ENCODE assay signal across 21 mouse cellular contexts in the genomic region with DNA sequence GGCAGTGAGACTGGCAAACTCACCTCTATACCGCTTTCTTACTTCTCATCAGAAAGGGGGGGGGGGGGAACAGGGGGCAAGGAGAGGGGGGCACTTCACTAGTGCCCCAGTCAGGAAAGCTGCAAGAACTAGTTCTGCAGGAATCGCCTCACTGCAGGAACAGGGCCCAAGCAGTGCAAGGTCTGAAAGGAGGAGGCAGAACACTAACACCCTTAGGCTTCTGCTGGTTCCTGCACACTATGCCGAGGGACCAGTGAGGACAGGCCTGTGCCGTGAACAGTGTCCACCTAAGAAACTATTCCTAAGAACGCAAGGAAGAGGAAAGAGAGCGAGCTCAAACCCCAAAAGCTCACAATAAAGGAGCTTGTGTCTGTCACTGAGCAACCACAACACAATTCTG. TPM values are rescaled to one million over a fixed set of nuclear protein-coding genes. Genes with fewer than 3 reads are reported as not detected.
DNase-seq lines count a peak whose midpoint lies in the region; ATAC-seq and TF ChIP-seq lines count a peak whose summit lies in the region.
"Had no signal": no experiment of that assay in that cellular context is flagged by ENCODE, and none has a peak within 500 bp of the region (broad histone marks: within the 10 kb centered on the region; RNA-seq: fewer than 3 reads in every experiment).

No protein-coding gene starts in this region.

- peak; percentile 6; the same call in 1 of the 2 replicates for ATAC-seq in lung, embryonic 16.5 days (ENCODE audit: low read depth)
- ATAC-seq in kidney, postnatal 0 days (replicated peaks; ENCODE audit: low FRiP score, low read depth), result peak; percentile 62; the same call in 1 of the 2 replicates
- ATAC-seq in megakaryocyte progenitor cell, adult 5-6 weeks (replicated peaks; ENCODE audit: poor library complexity), result no peak
- ATAC-seq: forebrain, embryonic 15.5 days had no signal

- DNase-seq in kidney, adult 2 months, result peak; percentile 45
- DNase-seq in kidney, adult 8-10 months, result no peak
- DNase-seq in lung, postnatal 25 days (ENCODE audit: low spot score), result no peak
- no peak for DNase-seq in kidney, postnatal 0 days (ENCODE audit: low spot score)
- no peak for DNase-seq in adrenal gland, postnatal 10 days
- DNase-seq: adrenal gland, adult 8-10 months; cerebellum, adult 11 months; cerebellum, adult 8-10 months; cerebellum, postnatal 14 days; embryo, embryonic 11 days; gastrocnemius, postnatal 10 days; heart, adult 2 months; heart, postnatal 14 days had no signal

- no peak overlapping the region for H3K27ac ChIP-seq in kidney, adult 2 months (ENCODE audit: insufficient read depth, low read depth, low read length)
- 0 out of 2 replicates have a peak overlapping the region, but pooled peaks have one; percentile 1 for H3K27ac ChIP-seq in lung, embryonic 16.5 days (ENCODE audit: low read length)
- H3K27ac ChIP-seq in kidney, postnatal 0 days, result peak overlapping the region; percentile 79
- H3K27ac ChIP-seq: embryonic facial prominence, embryonic 15.5 days; forebrain, embryonic 15.5 days; heart, adult 2 months; heart, embryonic 15.5 days; hindbrain, embryonic 14.5 days had no signal

- no peaks in the 10 kb centered on the region for H3K36me3 ChIP-seq in kidney, adult 2 months (ENCODE audit: control insufficient read depth, insufficient read depth, low read length)
- peaks cover 1% of the 10 kb centered on the region for H3K36me3 ChIP-seq in lung, embryonic 16.5 days (ENCODE audit: control insufficient read depth, insufficient read depth, low read length)
- H3K36me3 ChIP-seq in kidney, postnatal 0 days (ENCODE audit: insufficient read depth, low read length), result 0 out of 2 replicates have a peak, but pooled peaks cover 5% of the 10 kb centered on the region
- H3K36me3 ChIP-seq: forebrain, embryonic 15.5 days had no signal

- TF ChIP-seq CTCF in kidney, adult 2 months (conservative IDR thresholded peaks at IDR 0.05; ENCODE audit: insufficient read depth, insufficient read length, low read depth, low read length), result no peak
- no peak for TF ChIP-seq CTCF in kidney, postnatal 0 days (IDR thresholded peaks at IDR 0.05; ENCODE audit: low read depth)

- peaks cover 36% of the 10 kb centered on the region for H3K4me1 ChIP-seq in kidney, adult 2 months (ENCODE audit: control insufficient read depth, insufficient read depth, low read length)
- peaks cover 58% of the 10 kb centered on the region for H3K4me1 ChIP-seq in lung, embryonic 16.5 days (replicated peaks; ENCODE audit: control insufficient read depth, insufficient read depth, low read length)
- H3K4me1 ChIP-seq in kidney, postnatal 0 days (replicated peaks; ENCODE audit: insufficient read depth, low read length), result peaks cover 38% of the 10 kb centered on the region

- H3K27me3 ChIP-seq in kidney, adult 2 months (replicated peaks; ENCODE audit: control insufficient read depth, insufficient read depth, low read length), result no peaks in the 10 kb centered on the region
- no peaks in the 10 kb centered on the region for H3K27me3 ChIP-seq in lung, embryonic 16.5 days (ENCODE audit: control insufficient read depth, insufficient read depth, low read depth, low read length)
- H3K27me3 ChIP-seq in kidney, postnatal 0 days (ENCODE audit: insufficient read depth, low read length), result no peaks in the 10 kb centered on the region
- H3K27me3 ChIP-seq: embryonic facial prominence, embryonic 15.5 days; forebrain, embryonic 15.5 days; heart, embryonic 15.5 days had no signal

- TF ChIP-seq POLR2A in kidney, adult 2 months (IDR thresholded peaks at IDR 0.05; ENCODE audit: low read depth, low read length), result no peak

- H3K9me3 ChIP-seq in lung, embryonic 16.5 days (ENCODE audit: control insufficient read depth, low read length), result no peaks in the 10 kb centered on the region
- H3K9me3 ChIP-seq in kidney, postnatal 0 days (replicated peaks; ENCODE audit: low read length), result no peaks in the 10 kb centered on the region
- H3K9me3 ChIP-seq: embryonic facial prominence, embryonic 15.5 days; forebrain, embryonic 15.5 days; heart, embryonic 15.5 days had no signal

- H3K4me2 ChIP-seq in lung, embryonic 16.5 days (ENCODE audit: low read depth, low read length), result no peak overlapping the region
- H3K4me2 ChIP-seq in kidney, postnatal 0 days (ENCODE audit: low read length), result 0 out of 2 replicates have a peak overlapping the region, but pooled peaks have one; percentile 6
- H3K4me2 ChIP-seq: embryonic facial prominence, embryonic 15.5 days; forebrain, embryonic 15.5 days; heart, embryonic 11.5 days; heart, embryonic 15.5 days; hindbrain, embryonic 14.5 days had no signal

- 35% methylated on average over 6 of the region's 6 CpGs for WGBS in kidney, adult 2 months
- WGBS in lung, embryonic 16.5 days, result 56% methylated on average over 6 of the region's 6 CpGs
- 71% methylated on average over 6 of the region's 6 CpGs for WGBS in kidney, postnatal 0 days

- no peak overlapping the region for H3K4me3 ChIP-seq in kidney, adult 2 months (ENCODE audit: insufficient read depth, low read depth, low read length)
- no peak overlapping the region for H3K4me3 ChIP-seq in lung, embryonic 16.5 days (ENCODE audit: low read length)
- H3K4me3 ChIP-seq in kidney, postnatal 0 days (replicated peaks; ENCODE audit: low read depth, low read length), result no peak overlapping the region
- H3K4me3 ChIP-seq: embryonic facial prominence, embryonic 15.5 days; erythroblast, embryonic 14.5 days; forebrain, embryonic 15.5 days; heart, adult 2 months; heart, embryonic 15.5 days had no signal

- no peak overlapping the region for H3K9ac ChIP-seq in lung, embryonic 16.5 days (ENCODE audit: low read length)
- no peak overlapping the region for H3K9ac ChIP-seq in kidney, postnatal 0 days (ENCODE audit: low read depth, low read length)
- H3K9ac ChIP-seq: embryonic facial prominence, embryonic 15.5 days; forebrain, embryonic 15.5 days; heart, embryonic 15.5 days; hindbrain, embryonic 14.5 days had no signal

RNA-seq across cellular contexts. Expression of a gene that starts 26.0 kb away (rescaled TPM):
- 12.1 and 14.2 TPM in 2 replicates for polyA plus RNA-seq in kidney, adult 2 months (2012; rRNA removed)
- 36.3 and 36.9 TPM in 2 replicates for polyA plus RNA-seq in lung, embryonic 16.5 days (2015; fragmentation: Nextera tagmentation; extraction: Ambion mirVana)
- polyA plus RNA-seq in kidney, postnatal 0 days (2015; fragmentation: Nextera tagmentation; extraction: Ambion mirVana), result 23.1 and 24.2 TPM in 2 replicates
- total RNA-seq in adrenal gland, postnatal 10 days (2021), result 10 to 100 TPM; 80.0 to 81.2 TPM
- total RNA-seq in megakaryocyte progenitor cell, adult 5-6 weeks (2015), result 37.6 and 40.6 TPM in 2 replicates
- 14.2 and 15.0 TPM in 2 replicates for total RNA-seq in megakaryocyte progenitor cell, adult 5-6 weeks (2017)
